Mouse (Mus musculus): ENCODE data around the gene Gm42906. TPM values are rescaled to one million over a fixed set of nuclear protein-coding genes. Genes with fewer than 3 reads are reported as not detected.

The Gm42906 gene
- polyA plus RNA-seq, 1 experiment from 2014 or later: not detected

- peaks cover 7% of the 10 kb centered on the region for H3K27me3 ChIP-seq
- ATAC-seq (ENCODE audit: low FRiP score): peak; percentile 90
- WGBS: 2% methylated on average over 27 of the region's 27 CpGs
These were observed 238.1 kb downstream of the Gm42906 start for GRCm38 (mm10) chr5:151189789-151190378.

GRCm38 (mm10) chr5:151189321-151189720 lies 238.6 kb downstream of the Gm42906 start:
- WGBS: 50% methylated on average over 3 of the region's 3 CpGs

More at GRCm38 (mm10) chr5:151189789-151190378, 238.1 kb downstream of the Gm42906 start:
- H3K9ac ChIP-seq: peak overlapping the region; percentile 56
- peaks cover 6% of the 10 kb centered on the region; the same call in 1 of the 2 replicates for H3K4me1 ChIP-seq
- H3K9me3 ChIP-seq (replicated peaks): no peaks in the 10 kb centered on the region
- H3K4me2 ChIP-seq (replicated peaks): peak overlapping the region; percentile 87
- no peaks in the 10 kb centered on the region for H3K36me3 ChIP-seq
- peak overlapping the region; percentile 51 for H3K4me3 ChIP-seq
- no peak overlapping the region for H3K27ac ChIP-seq

GRCm38 (mm10) chr5:151188659-151189058 lies 239.3 kb downstream of the Gm42906 start:
- ATAC-seq (ENCODE audit: low FRiP score): no peak

More at GRCm38 (mm10) chr5:151189321-151189720, 238.6 kb downstream of the Gm42906 start:
- Histone ChIP-seq H3K27ac (no peak overlapping the region), H3K9ac (peak overlapping the region; percentile 56), H3K4me3 (peak overlapping the region; percentile 51), H3K9me3 (replicated peaks) (no peaks in the 10 kb centered on the region), H3K4me2 (replicated peaks) (peak overlapping the region; percentile 87), H3K27me3 (peaks cover 7% of the 10 kb centered on the region), H3K36me3 (no peaks in the 10 kb centered on the region), H3K4me1 (peaks cover 6% of the 10 kb centered on the region; the same call in 1 of the 2 replicates)
- ATAC-seq (ENCODE audit: low FRiP score): no peak

GRCm38 (mm10) chr5:151187336-151187735 lies 240.6 kb downstream of the Gm42906 start:
- H3K4me2 ChIP-seq (replicated peaks): no peak overlapping the region
- H3K4me3 ChIP-seq: no peak overlapping the region
- H3K27me3 ChIP-seq: peaks cover 7% of the 10 kb centered on the region
- no peak for ATAC-seq (ENCODE audit: low FRiP score)
- WGBS: 82% methylated on average over 11 of the region's 11 CpGs
- H3K27ac ChIP-seq: no peak overlapping the region
- no peaks in the 10 kb centered on the region for H3K9me3 ChIP-seq (replicated peaks)
- H3K9ac ChIP-seq: no peak overlapping the region
- H3K36me3 ChIP-seq: no peaks in the 10 kb centered on the region
- H3K4me1 ChIP-seq: peaks cover 6% of the 10 kb centered on the region; the same call in 1 of the 2 replicates

More at GRCm38 (mm10) chr5:151188659-151189058, 239.3 kb downstream of the Gm42906 start:
- Histone ChIP-seq H3K27ac (no peak overlapping the region), H3K36me3 (no peaks in the 10 kb centered on the region), H3K4me1 (peaks cover 6% of the 10 kb centered on the region; the same call in 1 of the 2 replicates), H3K27me3 (peaks cover 7% of the 10 kb centered on the region), H3K9ac (no peak overlapping the region), H3K4me2 (replicated peaks) (no peak overlapping the region), H3K4me3 (no peak overlapping the region), H3K9me3 (replicated peaks) (no peaks in the 10 kb centered on the region)
- 89% methylated on average over 6 of the region's 6 CpGs for WGBS

- no peak overlapping the region for H3K4me2 ChIP-seq (replicated peaks)
- H3K9ac ChIP-seq: no peak overlapping the region
- no peaks in the 10 kb centered on the region for H3K36me3 ChIP-seq
- WGBS: 81% methylated on average over 8 of the region's 8 CpGs
- no peak overlapping the region for H3K4me3 ChIP-seq
- no peak overlapping the region for H3K27ac ChIP-seq
- no peak for ATAC-seq (ENCODE audit: low FRiP score)
- H3K27me3 ChIP-seq: peaks cover 4% of the 10 kb centered on the region; the same call in 1 of the 2 replicates
- H3K9me3 ChIP-seq (replicated peaks): no peaks in the 10 kb centered on the region
- H3K4me1 ChIP-seq: peaks cover 6% of the 10 kb centered on the region; the same call in 1 of the 2 replicates
These were observed 242.6 kb downstream of the Gm42906 start for GRCm38 (mm10) chr5:151185286-151185856.

- H3K4me3 ChIP-seq: no peak overlapping the region
- ATAC-seq (ENCODE audit: low FRiP score): no peak
- H3K4me2 ChIP-seq (replicated peaks): no peak overlapping the region
- no peak overlapping the region for H3K9ac ChIP-seq
- no peaks in the 10 kb centered on the region for H3K4me1 ChIP-seq
- H3K27me3 ChIP-seq: no peaks in the 10 kb centered on the region
- WGBS: 88% methylated on average over 11 of the region's 11 CpGs
- no peaks in the 10 kb centered on the region for H3K9me3 ChIP-seq (replicated peaks)
- H3K27ac ChIP-seq: no peak overlapping the region
- H3K36me3 ChIP-seq: no peaks in the 10 kb centered on the region
These were observed 244.2 kb downstream of the Gm42906 start for GRCm38 (mm10) chr5:151183656-151184240.

- no peaks in the 10 kb centered on the region for H3K9me3 ChIP-seq (replicated peaks)
- no peak overlapping the region for H3K9ac ChIP-seq
- no peak overlapping the region for H3K27ac ChIP-seq
- no peaks in the 10 kb centered on the region for H3K36me3 ChIP-seq
- no peaks in the 10 kb centered on the region for H3K4me1 ChIP-seq
- H3K27me3 ChIP-seq: no peaks in the 10 kb centered on the region
- 91% methylated on average over 8 of the region's 8 CpGs for WGBS
- no peak overlapping the region for H3K4me2 ChIP-seq (replicated peaks)
- H3K4me3 ChIP-seq: no peak overlapping the region
- no peak for ATAC-seq (ENCODE audit: low FRiP score)
These were observed 246.7 kb downstream of the Gm42906 start for GRCm38 (mm10) chr5:151181288-151181687.

GRCm38 (mm10) chr5:151180176-151180785 lies 247.7 kb downstream of the Gm42906 start:
- H3K9me3 ChIP-seq (replicated peaks): no peaks in the 10 kb centered on the region
- no peak for ATAC-seq (ENCODE audit: low FRiP score)
- no peak overlapping the region for H3K4me2 ChIP-seq (replicated peaks)
- H3K27ac ChIP-seq: no peak overlapping the region
- no peaks in the 10 kb centered on the region for H3K4me1 ChIP-seq
- H3K9ac ChIP-seq: no peak overlapping the region
- no peaks in the 10 kb centered on the region for H3K27me3 ChIP-seq
- H3K4me3 ChIP-seq: no peak overlapping the region
- no peaks in the 10 kb centered on the region for H3K36me3 ChIP-seq
- 84% methylated on average over 9 of the region's 9 CpGs for WGBS

GRCm38 (mm10) chr5:151177171-151177570 lies 250.8 kb downstream of the Gm42906 start:
- no peak overlapping the region for H3K27ac ChIP-seq
- no peaks in the 10 kb centered on the region for H3K27me3 ChIP-seq
- H3K9ac ChIP-seq: no peak overlapping the region
- no peak overlapping the region for H3K4me2 ChIP-seq (replicated peaks)
- no peaks in the 10 kb centered on the region for H3K36me3 ChIP-seq
- no peaks in the 10 kb centered on the region for H3K9me3 ChIP-seq (replicated peaks)
- WGBS: 90% methylated on average over 3 of the region's 3 CpGs
- no peak for ATAC-seq (ENCODE audit: low FRiP score)
- H3K4me1 ChIP-seq: 0 out of 2 replicates have a peak, but pooled peaks cover 4% of the 10 kb centered on the region
- no peak overlapping the region for H3K4me3 ChIP-seq

- no peaks in the 10 kb centered on the region for H3K9me3 ChIP-seq (replicated peaks)
- no peak overlapping the region for H3K4me3 ChIP-seq
- no peak overlapping the region for H3K4me2 ChIP-seq (replicated peaks)
- H3K27ac ChIP-seq: no peak overlapping the region
- ATAC-seq (ENCODE audit: low FRiP score): no peak
- H3K9ac ChIP-seq: no peak overlapping the region
- H3K27me3 ChIP-seq: no peaks in the 10 kb centered on the region
- 0 out of 2 replicates have a peak, but pooled peaks cover 4% of the 10 kb centered on the region for H3K4me1 ChIP-seq
- no peaks in the 10 kb centered on the region for H3K36me3 ChIP-seq
- WGBS: 67% methylated on average over 4 of the region's 4 CpGs
These were observed 252.1 kb downstream of the Gm42906 start for GRCm38 (mm10) chr5:151175897-151176313.

GRCm38 (mm10) chr5:151174485-151175460 lies 253.2 kb downstream of the Gm42906 start:
- no peak for ATAC-seq (ENCODE audit: low FRiP score)
- Histone ChIP-seq H3K9ac (no peak overlapping the region), H3K9me3 (replicated peaks) (no peaks in the 10 kb centered on the region), H3K36me3 (no peaks in the 10 kb centered on the region), H3K4me2 (replicated peaks) (no peak overlapping the region), H3K4me1 (0 out of 2 replicates have a peak, but pooled peaks cover 4% of the 10 kb centered on the region), H3K27me3 (no peaks in the 10 kb centered on the region), H3K4me3 (no peak overlapping the region), H3K27ac (no peak overlapping the region)
- 74% methylated on average over 7 of the region's 7 CpGs for WGBS
